Mouse (Mus musculus): ENCODE measurements around the gene Gm10490. TPM values are rescaled to one million over a fixed set of nuclear protein-coding genes. Genes with fewer than 3 reads are reported as not detected.
"Not testable (repeated sequence)": the region's sequence is repeated elsewhere in the genome, so short reads cannot be mapped to it uniquely, and the experiment has no call there.

Gm10490 gene
- polyA plus RNA-seq (2012; rRNA removed): not detected in 2 replicates

DNA sequence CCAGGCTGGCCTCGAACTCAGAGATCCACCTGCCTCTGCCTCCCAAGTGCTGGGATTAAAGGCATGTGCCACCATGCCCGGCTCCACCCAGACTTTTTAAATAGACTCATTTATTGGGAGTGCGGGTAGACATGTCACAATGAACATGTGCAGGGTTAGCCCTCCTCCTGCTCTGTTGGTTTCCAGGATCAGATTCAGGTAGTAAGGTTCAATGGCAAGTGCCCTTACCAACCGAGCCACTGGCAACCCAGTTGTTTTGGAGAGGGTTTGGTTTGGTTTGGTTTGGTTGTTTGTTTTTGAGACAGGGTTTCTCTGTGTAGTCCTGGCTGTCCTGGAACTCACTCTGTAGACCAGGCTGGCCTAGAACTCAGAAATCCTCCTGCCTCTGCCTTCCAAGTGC is at the start of gene Gm10490:
TSS of gene Gm10490 (plus strand) at position 301 of the 400 bp plus-strand sequence.
- not testable (repeated sequence) for DNase-seq (ENCODE audit: low read depth)

DNA sequence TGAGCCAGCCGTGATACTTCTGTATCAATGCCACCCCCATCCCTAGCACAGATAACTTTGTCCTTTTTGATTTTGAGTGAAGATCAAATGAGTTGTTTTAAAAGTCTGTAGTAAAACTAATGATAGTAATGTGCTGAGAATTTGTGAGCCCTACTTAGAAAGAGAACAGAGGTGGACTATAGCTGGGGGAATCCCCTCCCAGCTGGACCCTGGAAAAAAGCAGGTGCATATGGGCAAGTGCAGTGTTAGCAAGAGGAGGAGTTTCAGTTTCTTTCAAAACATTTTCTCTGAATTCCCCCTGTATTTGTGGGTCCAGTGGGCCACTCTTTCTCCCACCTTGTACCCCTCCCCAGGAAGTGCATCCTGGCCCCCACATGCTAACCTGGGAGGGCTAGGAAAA is 46.2 kb upstream of the Gm10490 start:
- no peak for DNase-seq (ENCODE audit: low read depth)
- no peak for TF ChIP-seq POLR2A (IDR thresholded peaks at IDR 0.05; ENCODE audit: borderline replicate concordance, extremely low read depth, insufficient read depth, insufficient read length, poor library complexity, severe bottlenecking)
- no peak for TF ChIP-seq CTCF (IDR thresholded peaks at IDR 0.05; ENCODE audit: borderline replicate concordance, extremely low read depth, insufficient read depth, insufficient read length)

DNA sequence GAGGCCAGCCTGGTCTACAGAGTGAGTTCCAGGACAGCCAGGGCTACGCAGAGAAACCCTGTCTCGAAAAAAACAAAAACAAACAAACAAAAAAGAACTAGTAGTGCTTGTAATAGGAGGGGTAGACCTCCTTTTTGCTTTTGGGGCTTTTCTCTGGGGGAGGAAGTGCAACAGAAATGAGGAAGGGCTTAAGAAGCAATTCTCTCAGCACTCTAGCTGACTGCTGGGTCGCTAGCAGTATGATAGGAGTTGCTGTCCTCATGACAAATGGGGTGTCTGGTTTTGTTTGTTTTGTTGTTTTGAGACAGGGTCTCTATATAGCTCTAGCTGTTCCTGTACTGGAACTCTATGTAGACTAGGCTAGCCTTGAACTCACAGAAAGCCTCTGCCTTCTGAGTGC is 44.8 kb upstream of the Gm10490 start:
- TF ChIP-seq POLR2A (IDR thresholded peaks at IDR 0.05; ENCODE audit: borderline replicate concordance, extremely low read depth, insufficient read depth, insufficient read length, poor library complexity, severe bottlenecking) (no peak), CTCF (IDR thresholded peaks at IDR 0.05; ENCODE audit: borderline replicate concordance, extremely low read depth, insufficient read depth, insufficient read length) (no peak)
- no peak for DNase-seq (ENCODE audit: low read depth)

DNA sequence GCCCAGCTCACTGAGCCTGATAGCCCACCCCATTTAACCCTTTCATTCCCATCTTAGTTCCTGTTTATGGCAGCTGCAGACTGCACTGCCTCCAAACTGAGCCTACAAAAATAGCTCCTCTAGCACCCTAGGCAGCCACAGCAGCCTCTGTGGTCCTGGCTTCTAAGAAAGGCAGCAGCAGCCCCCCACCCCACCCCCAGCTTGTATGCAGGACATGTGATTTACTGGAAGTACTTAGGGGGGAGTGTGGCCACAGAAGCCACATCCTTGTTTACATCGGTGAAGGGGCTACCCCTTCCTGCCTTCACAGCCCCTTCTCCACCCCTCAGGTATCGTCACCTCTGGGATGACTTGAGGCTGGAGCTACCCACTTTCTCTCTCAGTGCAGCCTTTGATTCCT is 44.0 kb upstream of the Gm10490 start:
- no peak for TF ChIP-seq POLR2A (IDR thresholded peaks at IDR 0.05; ENCODE audit: borderline replicate concordance, extremely low read depth, insufficient read depth, insufficient read length, poor library complexity, severe bottlenecking)
- no peak for TF ChIP-seq CTCF (IDR thresholded peaks at IDR 0.05; ENCODE audit: borderline replicate concordance, extremely low read depth, insufficient read depth, insufficient read length)
- no peak for DNase-seq (ENCODE audit: low read depth)

DNA sequence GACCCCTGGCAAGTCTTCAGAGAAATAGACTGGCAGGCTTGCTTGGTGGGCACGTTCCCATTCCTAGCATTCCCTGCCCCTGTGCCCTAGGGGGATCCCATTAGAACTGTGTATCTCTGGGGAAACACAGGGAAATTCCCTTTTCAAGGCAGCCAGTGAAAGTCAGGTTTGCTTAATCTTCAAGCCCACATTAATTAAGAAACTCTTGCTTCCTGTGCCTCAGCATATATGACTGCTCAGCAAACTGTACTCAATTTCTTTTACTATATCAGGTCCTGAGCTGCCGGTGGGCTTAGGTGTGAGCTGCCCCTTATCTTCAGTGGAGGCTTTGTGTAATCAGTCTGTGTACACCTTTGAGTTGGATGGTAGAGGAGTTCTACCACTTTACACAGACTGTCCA is 43.6 kb upstream of the Gm10490 start:
- no peak for DNase-seq (ENCODE audit: low read depth)
- no peak for TF ChIP-seq POLR2A (IDR thresholded peaks at IDR 0.05; ENCODE audit: borderline replicate concordance, extremely low read depth, insufficient read depth, insufficient read length, poor library complexity, severe bottlenecking)

DNA sequence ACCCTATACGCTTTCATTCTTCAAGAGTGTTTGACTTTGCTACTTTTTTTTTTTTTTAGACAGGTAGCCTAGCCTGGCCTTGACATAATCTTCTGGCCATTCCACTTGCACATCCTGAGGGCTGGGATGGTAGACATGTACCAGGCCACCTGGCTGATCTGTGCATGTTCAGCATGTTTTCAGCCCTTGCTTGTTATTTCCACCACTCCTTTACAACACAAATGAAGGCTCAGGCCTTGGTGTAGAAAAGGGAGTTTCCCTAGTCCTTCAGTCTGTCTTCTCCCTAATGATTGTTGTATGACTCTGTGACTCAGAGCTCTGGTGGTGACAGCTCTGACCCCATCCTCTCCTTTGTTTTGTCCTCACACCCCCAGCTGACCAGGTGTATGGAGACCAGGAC is 42.2 kb upstream of the Gm10490 start:
- TF ChIP-seq POLR2A (IDR thresholded peaks at IDR 0.05; ENCODE audit: borderline replicate concordance, extremely low read depth, insufficient read depth, insufficient read length, poor library complexity, severe bottlenecking): no peak
- TF ChIP-seq CTCF (IDR thresholded peaks at IDR 0.05; ENCODE audit: borderline replicate concordance, extremely low read depth, insufficient read depth, insufficient read length): no peak
- no peak for DNase-seq (ENCODE audit: low read depth)

DNA sequence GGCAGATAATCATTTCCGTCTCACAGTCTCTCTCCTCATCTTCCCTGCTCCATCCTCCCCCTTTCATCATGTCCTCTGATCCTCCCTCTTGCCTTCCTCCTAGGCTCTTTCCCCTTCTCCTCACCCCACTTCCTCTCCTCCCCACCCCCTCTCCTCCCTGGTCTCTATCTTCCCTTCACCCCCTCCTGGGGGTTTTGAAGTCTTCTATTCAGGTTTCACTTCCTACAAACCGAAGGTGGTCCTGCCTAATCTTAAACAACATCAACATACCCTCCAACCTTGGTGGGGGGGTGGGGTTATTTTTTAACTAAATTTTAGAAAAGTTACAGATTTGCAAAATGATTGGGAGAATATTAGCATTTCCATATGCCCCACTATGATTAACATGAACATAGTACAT is 40.8 kb upstream of the Gm10490 start:
- DNase-seq (ENCODE audit: low read depth): no peak
- TF ChIP-seq POLR2A (IDR thresholded peaks at IDR 0.05; ENCODE audit: borderline replicate concordance, extremely low read depth, insufficient read depth, insufficient read length, poor library complexity, severe bottlenecking) (no peak), CTCF (IDR thresholded peaks at IDR 0.05; ENCODE audit: borderline replicate concordance, extremely low read depth, insufficient read depth, insufficient read length) (no peak)

DNA sequence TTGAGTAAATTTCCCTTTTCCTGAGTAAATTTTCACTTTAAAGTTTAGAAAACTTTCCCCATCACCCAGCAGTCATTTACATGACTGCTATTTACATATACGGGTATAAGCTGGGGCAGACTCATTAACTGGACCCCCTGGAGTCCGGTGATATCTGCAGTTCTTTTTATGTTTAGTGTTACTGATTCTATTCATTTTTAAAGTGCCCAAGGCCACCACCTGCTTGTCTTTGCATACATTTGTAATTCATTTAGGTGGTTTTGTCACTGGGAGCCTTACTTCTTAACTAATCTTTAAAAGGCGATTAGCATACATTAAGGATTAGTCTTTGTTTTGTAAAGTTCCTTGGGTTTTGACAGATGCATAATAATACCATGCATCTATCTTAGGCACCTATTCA is 39.5 kb upstream of the Gm10490 start:
- DNase-seq (ENCODE audit: low read depth): peak; percentile 49

DNA sequence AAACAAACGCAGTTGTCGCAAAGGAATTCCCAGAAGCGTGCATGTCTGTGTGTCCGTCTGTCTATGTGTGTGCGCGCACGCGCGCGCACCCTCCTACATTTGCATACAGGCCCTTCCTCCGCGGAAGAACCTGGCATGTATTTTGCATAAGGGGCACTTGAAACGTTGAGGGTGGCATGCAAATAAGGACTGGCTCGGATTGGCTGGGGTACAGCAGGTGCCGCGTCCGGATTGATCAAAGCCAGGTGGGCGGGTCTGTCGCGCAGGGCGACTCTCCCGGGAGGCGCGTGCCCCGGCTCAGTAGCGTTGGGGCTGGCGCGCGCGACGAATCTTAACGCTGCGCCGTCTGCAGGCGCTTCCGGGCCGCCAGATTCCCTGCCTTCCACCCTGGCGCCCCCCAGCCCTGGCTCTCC is 31.3 kb upstream of the Gm10490 start, which contains the start of gene Pim2:
TSS of gene Pim2 (plus strand) at position 256 of the 413 bp plus-strand sequence.
- peak; percentile 94 for DNase-seq (ENCODE audit: low read depth)
- TF ChIP-seq POLR2A (IDR thresholded peaks at IDR 0.05; ENCODE audit: borderline replicate concordance, extremely low read depth, insufficient read depth, insufficient read length, poor library complexity, severe bottlenecking) (no peak), CTCF (IDR thresholded peaks at IDR 0.05; ENCODE audit: borderline replicate concordance, extremely low read depth, insufficient read depth, insufficient read length) (no peak)

More for the DNA sequence above, 39.5 kb upstream of the Gm10490 start:
- no peak for TF ChIP-seq POLR2A (IDR thresholded peaks at IDR 0.05; ENCODE audit: borderline replicate concordance, extremely low read depth, insufficient read depth, insufficient read length, poor library complexity, severe bottlenecking)
- no peak for TF ChIP-seq CTCF (IDR thresholded peaks at IDR 0.05; ENCODE audit: borderline replicate concordance, extremely low read depth, insufficient read depth, insufficient read length)

DNA sequence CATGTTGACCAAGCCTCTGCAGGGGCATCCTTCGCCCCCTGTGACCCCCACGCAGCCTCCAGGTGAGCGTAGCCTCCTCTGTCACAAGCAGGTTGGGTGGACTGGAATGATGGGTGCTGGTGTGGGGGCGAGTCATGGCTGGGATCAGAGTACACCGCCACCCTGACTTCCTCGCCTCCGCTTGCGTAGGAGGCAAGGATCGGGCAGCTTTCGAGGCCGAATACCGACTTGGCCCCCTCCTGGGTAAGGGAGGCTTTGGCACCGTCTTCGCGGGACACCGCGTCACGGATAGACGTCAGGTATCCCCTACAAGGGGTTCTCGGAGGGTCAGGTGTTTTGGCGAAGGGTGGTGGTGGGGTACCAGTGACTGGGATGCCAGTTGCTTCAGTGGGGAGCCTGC is 30.8 kb upstream of the Gm10490 start:
- DNase-seq (ENCODE audit: low read depth): peak; percentile 11
- TF ChIP-seq POLR2A (IDR thresholded peaks at IDR 0.05; ENCODE audit: borderline replicate concordance, extremely low read depth, insufficient read depth, insufficient read length, poor library complexity, severe bottlenecking) (no peak), CTCF (IDR thresholded peaks at IDR 0.05; ENCODE audit: borderline replicate concordance, extremely low read depth, insufficient read depth, insufficient read length) (no peak)

DNA sequence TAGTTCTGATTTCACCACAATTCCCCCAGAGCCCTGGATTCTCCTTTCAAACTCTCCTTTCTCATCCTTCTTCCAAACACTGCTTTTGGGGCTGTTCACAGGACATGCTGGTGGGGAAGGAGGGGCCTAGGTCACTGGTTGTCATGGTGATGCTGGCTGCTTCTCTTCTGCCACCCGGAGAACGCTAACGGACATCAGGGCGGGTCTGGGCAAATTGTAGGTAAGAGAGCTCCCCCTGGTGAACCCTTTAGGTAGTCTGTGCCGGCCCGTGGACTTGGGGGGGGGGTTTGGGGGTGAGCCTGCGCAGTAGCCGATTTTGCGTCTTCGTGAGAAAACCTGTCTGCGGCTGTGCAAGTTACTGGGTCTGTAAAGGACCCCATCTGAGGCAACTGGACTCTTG is 29.5 kb upstream of the Gm10490 start:
- DNase-seq (ENCODE audit: low read depth): peak; percentile 90
- TF ChIP-seq POLR2A (IDR thresholded peaks at IDR 0.05; ENCODE audit: borderline replicate concordance, extremely low read depth, insufficient read depth, insufficient read length, poor library complexity, severe bottlenecking) (no peak), CTCF (IDR thresholded peaks at IDR 0.05; ENCODE audit: borderline replicate concordance, extremely low read depth, insufficient read depth, insufficient read length) (peak; percentile 54)

DNA sequence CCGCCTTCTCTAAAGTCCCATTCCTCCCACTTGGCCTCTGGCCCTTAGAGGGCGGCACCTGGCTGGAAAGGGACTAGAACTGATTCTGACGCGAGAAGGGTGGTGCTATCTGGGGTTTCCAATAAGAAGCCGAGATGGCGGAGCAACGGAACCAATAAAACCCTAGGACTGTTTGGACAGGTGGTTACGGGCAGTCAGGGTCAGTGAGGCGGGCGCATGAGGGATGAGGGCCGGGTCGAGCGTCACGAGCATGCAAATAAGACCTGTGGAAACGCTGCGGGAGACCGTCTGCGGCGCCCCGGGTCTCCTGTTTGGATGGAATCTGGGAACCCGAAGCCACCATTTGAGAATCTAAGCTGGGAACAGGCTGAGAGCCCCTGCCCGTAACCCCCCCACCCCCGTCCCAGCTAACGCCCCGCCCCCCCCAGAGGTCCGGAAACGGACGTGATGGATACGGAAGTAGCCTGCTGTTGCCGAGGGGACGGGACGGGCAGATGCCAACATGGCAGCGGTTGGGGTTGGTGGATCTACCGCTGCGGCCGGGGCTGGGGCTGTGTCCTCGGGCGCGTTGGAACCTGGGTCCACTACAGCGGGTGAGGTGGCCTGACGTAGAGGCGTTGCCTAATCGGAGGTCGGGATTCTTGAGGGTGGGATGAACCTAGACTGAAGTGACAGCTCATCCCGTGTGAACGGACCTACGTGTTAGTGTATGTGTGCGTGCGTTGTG is 25.3 kb upstream of the Gm10490 start, which contains the start of gene Slc35a2:
TSS of gene Slc35a2 (plus strand) at position 188 of the 727 bp plus-strand sequence.
- TF ChIP-seq POLR2A (IDR thresholded peaks at IDR 0.05; ENCODE audit: borderline replicate concordance, extremely low read depth, insufficient read depth, insufficient read length, poor library complexity, severe bottlenecking): no peak
- TF ChIP-seq CTCF (IDR thresholded peaks at IDR 0.05; ENCODE audit: borderline replicate concordance, extremely low read depth, insufficient read depth, insufficient read length): no peak
- DNase-seq (ENCODE audit: low read depth): peak; percentile 91

All from brain, embryonic 14.5 days (tissue).